Mouse (Mus musculus): ENCODE results near the gene Scn3b.

GRCm38 (mm10) chr9:40324232-40324792, 55.3 kb downstream of the Scn3b start:
- TF ChIP-seq GATA1 (IDR thresholded peaks at IDR 0.05; ENCODE audit: low read length) (no peak), TAL1 (IDR thresholded peaks at IDR 0.05; ENCODE audit: low read length) (no peak)
